Mouse (Mus musculus) kidney, postnatal 0 days (tissue): ENCODE results near the gene Hoxa10. TPM values are rescaled to one million over a fixed set of nuclear protein-coding genes. Genes with fewer than 3 reads are reported as not detected.

ENCODE experiments used
- ATAC-seq: fragments of 200-750 bp; cut with Nextera tagmentation; replicated peaks from 2 replicates; pipeline ENCODE4 v1.8.0; 2017; ENCODE audit warnings: low read depth, moderate number of reproducible peaks, moderate TSS enrichment, moderate library complexity; ENCODE audit not compliant: low FRiP score
- DNase-seq: peaks from one replicate; pipeline ENCODE4 v3.0.0-alpha.2; 2016; ENCODE audit warnings: low spot score
- H3K27ac ChIP-seq: fragments of 300-500 bp; sonication (generic); 2 replicates; pipeline ENCODE4 v1.5.1; 2014; ENCODE audit warnings: mild to moderate bottlenecking
- H3K27me3 ChIP-seq: fragments of 300-500 bp; sonication (generic); 2 replicates; pipeline ENCODE4 v1.6.1; 2014; ENCODE audit warnings: low read length, mixed read lengths; ENCODE audit not compliant: insufficient read depth
- H3K36me3 ChIP-seq: fragments of 300-500 bp; sonication (generic); 2 replicates; pipeline ENCODE4 v1.6.1; 2014; ENCODE audit warnings: low read length, mixed read lengths; ENCODE audit not compliant: insufficient read depth
- H3K4me1 ChIP-seq: fragments of 300-500 bp; sonication (generic); replicated peaks from 2 replicates; pipeline ENCODE4 v1.6.1; 2014; ENCODE audit warnings: antibody characterized with exemption, low read length, mixed read lengths; ENCODE audit not compliant: insufficient read depth
- H3K4me2 ChIP-seq: fragments of 300-500 bp; sonication (generic); 2 replicates; pipeline ENCODE4 v1.6.1; 2014; ENCODE audit warnings: mild to moderate bottlenecking, low read length, moderate library complexity, mixed read lengths
- H3K4me3 ChIP-seq: fragments of 300-500 bp; sonication (generic); replicated peaks from 2 replicates; pipeline ENCODE4 v1.5.1; 2014; ENCODE audit warnings: low read depth, low read length
- H3K9ac ChIP-seq: fragments of 300-500 bp; sonication (generic); 2 replicates; pipeline ENCODE4 v1.6.1; 2014; ENCODE audit warnings: low read depth, low read length
- H3K9me3 ChIP-seq: fragments of 300-500 bp; sonication (generic); replicated peaks from 2 replicates; pipeline ENCODE4 v1.6.1; 2016; ENCODE audit warnings: low read length, inconsistent platforms, mixed read lengths
- CTCF ChIP-seq: IDR thresholded peaks from 2 replicates; pipeline ENCODE4 v1.5.1; 2016; ENCODE audit warnings: antibody characterized with exemption, low read depth, mild to moderate bottlenecking, moderate library complexity
- WGBS: fragments of 180-500 bp; shearing (Covaris S2); extraction: QIAGEN DNeasy Blood & Tissue Kit; methylation state at CpG from one replicate; pipeline ENCODE4 v1.1.7; 2014; 5-methylcytosine and 5-hydroxymethylcytosine counted together
- polyA plus RNA-seq: library from polyadenylated mRNA; unstranded; fragments of >200 nt; fragmentation: Nextera tagmentation; extraction: Ambion mirVana; gene quantifications from 2 replicates; pipeline ENCODE4 v1.2.1, GENCODE M21; 2015

The Hoxa10 gene
- polyA plus RNA-seq, 1 experiment from 2014 or later: 183 TPM

DNA sequence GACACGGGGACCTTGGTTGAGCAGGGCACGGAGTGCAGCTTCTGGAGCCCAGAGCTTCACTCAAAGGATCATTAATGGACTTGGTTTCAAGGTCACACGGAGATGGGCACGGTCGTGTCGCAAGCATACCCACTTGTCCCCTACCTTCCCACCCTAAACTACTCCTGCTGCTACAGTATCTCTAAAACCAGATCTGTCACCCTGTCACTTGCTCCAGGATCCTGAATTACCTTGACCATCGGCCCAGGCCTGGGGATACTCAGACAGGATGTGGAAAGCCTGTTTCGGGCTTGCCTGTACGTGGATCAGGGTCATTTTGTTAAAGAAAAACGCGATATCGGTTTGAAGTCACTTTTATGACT is 31.0 kb downstream of the Hoxa10 start:
- peak overlapping the region; percentile 89 for H3K4me2 ChIP-seq
- no peak for ATAC-seq
- no peak for DNase-seq
- no peaks in the 10 kb centered on the region for H3K27me3 ChIP-seq
- H3K9me3 ChIP-seq: no peaks in the 10 kb centered on the region
- WGBS: 7% methylated on average over 12 of the region's 12 CpGs
- H3K4me1 ChIP-seq: peaks cover 47% of the 10 kb centered on the region
- H3K4me3 ChIP-seq: peak overlapping the region; percentile 78
- peak overlapping the region; percentile 64 for H3K9ac ChIP-seq
- TF ChIP-seq CTCF: no peak
- 0 out of 2 replicates have a peak, but pooled peaks cover 4% of the 10 kb centered on the region for H3K36me3 ChIP-seq
- peak overlapping the region; percentile 85 for H3K27ac ChIP-seq

GRCm38 (mm10) chr6:52208868-52209684 is 31.6 kb downstream of the Hoxa10 start:
- Histone ChIP-seq H3K27ac (peak overlapping the region; percentile 85), H3K4me2 (peak overlapping the region; percentile 89), H3K36me3 (0 out of 2 replicates have a peak, but pooled peaks cover 4% of the 10 kb centered on the region), H3K4me1 (peaks cover 42% of the 10 kb centered on the region), H3K9me3 (no peaks in the 10 kb centered on the region), H3K9ac (peak overlapping the region; percentile 64), H3K4me3 (peak overlapping the region; percentile 78), H3K27me3 (no peaks in the 10 kb centered on the region)
- no peak for TF ChIP-seq CTCF
- peak; percentile 64 for DNase-seq
- no peak for ATAC-seq
- WGBS: 5% methylated on average over 17 of the region's 18 CpGs

DNA sequence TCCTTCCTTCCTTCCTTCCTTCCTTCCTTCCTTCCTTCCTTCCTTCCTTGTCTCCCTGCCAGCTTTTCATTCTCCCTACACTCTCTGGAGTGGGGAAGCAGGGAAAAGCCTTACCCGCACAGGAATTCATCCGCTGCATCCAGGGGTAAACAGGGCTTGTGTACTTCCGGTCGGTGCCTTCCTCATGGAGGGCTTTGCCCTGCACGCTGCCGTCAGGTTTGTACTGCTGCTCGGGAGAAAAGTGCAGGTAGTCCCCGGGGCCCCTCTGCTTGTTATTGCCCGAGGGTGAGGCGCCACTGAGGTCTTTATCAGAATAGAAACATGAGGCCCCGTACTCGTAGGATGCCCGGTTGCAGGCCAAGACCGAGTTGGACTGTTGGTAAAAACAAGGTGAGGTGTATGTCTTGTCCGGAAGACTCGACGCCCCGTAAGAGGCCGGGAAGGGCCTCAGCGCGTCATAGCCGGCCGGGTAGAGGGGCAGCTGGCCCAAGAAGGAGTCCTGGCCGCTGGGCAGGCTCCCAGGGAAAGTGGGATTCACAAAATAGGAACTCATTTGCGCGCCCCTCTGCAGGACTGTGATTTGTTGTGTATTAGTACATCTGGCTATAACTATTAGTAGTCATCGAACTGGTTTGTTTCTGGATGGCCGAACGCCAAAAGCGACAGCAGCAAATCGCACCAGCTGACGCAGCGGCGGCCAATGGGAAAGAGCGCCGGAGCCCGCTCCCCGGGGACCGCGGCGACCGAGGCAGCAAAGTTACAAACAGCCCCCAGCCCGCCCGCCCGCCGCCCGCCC is 32.4 kb downstream of the Hoxa10 start, which contains the start of gene Hoxa6:
Gene Hoxa6, minus strand, starts transcription at position 651 of the 796 bp plus-strand sequence.
- Histone ChIP-seq H3K4me3 (peak within 1 kb of the TSS; percentile 78), H3K4me2 (peak within 1 kb of the TSS; percentile 89), H3K36me3 (0 out of 2 replicates have a peak, but pooled peaks cover 7% of the 10 kb centered on the region), H3K27ac (peak within 1 kb of the TSS; percentile 85), H3K27me3 (no peaks in the 10 kb centered on the region), H3K9ac (peak within 1 kb of the TSS; percentile 64), H3K9me3 (no peaks in the 10 kb centered on the region), H3K4me1 (peaks cover 42% of the 10 kb centered on the region)
- DNase-seq (peak; percentile 79), ATAC-seq (no peak)
- no peak for TF ChIP-seq CTCF
- 2% methylated on average over 47 of the region's 47 CpGs for WGBS

- Histone ChIP-seq H3K4me2 (peak overlapping the region; percentile 89), H3K36me3 (0 out of 2 replicates have a peak, but pooled peaks cover 7% of the 10 kb centered on the region), H3K9me3 (no peaks in the 10 kb centered on the region), H3K27ac (peak overlapping the region; percentile 15; the same call in 1 of the 2 replicates), H3K4me3 (no peak overlapping the region), H3K4me1 (peaks cover 44% of the 10 kb centered on the region), H3K9ac (peak overlapping the region; percentile 47; the same call in 1 of the 2 replicates), H3K27me3 (no peaks in the 10 kb centered on the region)
- no peak for TF ChIP-seq CTCF
- ATAC-seq (no peak), DNase-seq (peak; percentile 68)
Observed at GRCm38 (mm10) chr6:52207684-52207976, 33.0 kb downstream of the Hoxa10 start.

GRCm38 (mm10) chr6:52206882-52207683 is 33.6 kb downstream of the Hoxa10 start:
- Histone ChIP-seq H3K27ac (peak overlapping the region; percentile 15; the same call in 1 of the 2 replicates), H3K4me1 (peaks cover 44% of the 10 kb centered on the region), H3K36me3 (0 out of 2 replicates have a peak, but pooled peaks cover 7% of the 10 kb centered on the region), H3K9ac (peak overlapping the region; percentile 47; the same call in 1 of the 2 replicates), H3K27me3 (no peaks in the 10 kb centered on the region), H3K4me2 (peak overlapping the region; percentile 89), H3K4me3 (no peak overlapping the region), H3K9me3 (no peaks in the 10 kb centered on the region)
- 36% methylated on average over 4 of the region's 4 CpGs for WGBS
- no peak for ATAC-seq
- DNase-seq: no peak
- no peak for TF ChIP-seq CTCF
